Mouse (Mus musculus): Measurements from ENCODE around the gene Lrrc15. TPM values are rescaled to one million over a fixed set of nuclear protein-coding genes. Genes with fewer than 3 reads are reported as not detected.
A peak's percentile ranks its signal among the peaks of the same experiment; 100 is the strongest.

Gene Lrrc15
- polyA plus RNA-seq (2015; fragmentation: Nextera tagmentation; extraction: Ambion mirVana), result 0.15 and 0.24 TPM in 2 replicates

GRCm38 (mm10) chr16:30282844-30283495 is at the start of gene Lrrc15:
Gene Lrrc15 (minus strand): TSS chr16:30283256.
- Histone ChIP-seq H3K4me1 (peaks cover 20% of the 10 kb centered on the region), H3K4me3 (peak within 1 kb of the TSS; percentile 45), H3K9ac (peak within 1 kb of the TSS; percentile 68), H3K27ac (replicated peaks) (no peak within 1 kb of the TSS), H3K4me2 (peak within 1 kb of the TSS; percentile 68), H3K27me3 (replicated peaks) (peaks cover 70% of the 10 kb centered on the region), H3K36me3 (no peaks in the 10 kb centered on the region), H3K9me3 (no peaks in the 10 kb centered on the region)
- WGBS, result 7% methylated on average over 34 of the region's 34 CpGs
- no peak for ATAC-seq (ENCODE audit: extremely low read depth, insufficient number of reproducible peaks, low FRiP score, low TSS enrichment)

- Histone ChIP-seq H3K36me3 (peaks cover 32% of the 10 kb centered on the region), H3K27me3 (replicated peaks) (peaks cover 29% of the 10 kb centered on the region), H3K4me1 (peaks cover 8% of the 10 kb centered on the region), H3K9me3 (no peaks in the 10 kb centered on the region), H3K4me3 (no peak overlapping the region), H3K9ac (no peak overlapping the region), H3K27ac (replicated peaks) (no peak overlapping the region), H3K4me2 (no peak overlapping the region)
- ATAC-seq (ENCODE audit: extremely low read depth, insufficient number of reproducible peaks, low FRiP score, low TSS enrichment), result no peak
Measured at GRCm38 (mm10) chr16:30314236-30314635, 31.2 kb upstream of the Lrrc15 start.

- H3K27ac ChIP-seq (replicated peaks), result no peak within 1 kb of the TSS
- no peaks in the 10 kb centered on the region for H3K9me3 ChIP-seq
- peaks cover 11% of the 10 kb centered on the region for H3K36me3 ChIP-seq
- peak within 1 kb of the TSS; percentile 68 for H3K4me3 ChIP-seq
- H3K9ac ChIP-seq, result peak within 1 kb of the TSS; percentile 76; the same call in 1 of the 2 replicates
- H3K27me3 ChIP-seq (replicated peaks), result peaks cover 65% of the 10 kb centered on the region
- ATAC-seq (ENCODE audit: extremely low read depth, insufficient number of reproducible peaks, low FRiP score, low TSS enrichment), result no peak
- H3K4me2 ChIP-seq, result peak within 1 kb of the TSS; percentile 99
- H3K4me1 ChIP-seq, result peaks cover 20% of the 10 kb centered on the region
Measured at GRCm38 (mm10) chr16:30310647-30311046, 27.6 kb upstream of the Lrrc15 start, which contains the start of gene Gp5. Gene Gp5 (minus strand): TSS chr16:30310779.

- Histone ChIP-seq H3K27me3 (replicated peaks) (peaks cover 69% of the 10 kb centered on the region), H3K36me3 (peaks cover 8% of the 10 kb centered on the region), H3K4me1 (peaks cover 20% of the 10 kb centered on the region), H3K9me3 (no peaks in the 10 kb centered on the region), H3K9ac (no peak overlapping the region), H3K4me2 (0 out of 2 replicates have a peak overlapping the region, but pooled peaks have one; percentile 99), H3K27ac (replicated peaks) (no peak overlapping the region), H3K4me3 (no peak overlapping the region)
- ATAC-seq (ENCODE audit: extremely low read depth, insufficient number of reproducible peaks, low FRiP score, low TSS enrichment), result no peak
- 59% methylated on average over 8 of the region's 8 CpGs for WGBS
Measured at GRCm38 (mm10) chr16:30310171-30310515, 27.1 kb upstream of the Lrrc15 start.

- WGBS, result 5% methylated on average over 34 of the region's 34 CpGs
- peaks cover 20% of the 10 kb centered on the region for H3K4me1 ChIP-seq
- peaks cover 2% of the 10 kb centered on the region for H3K36me3 ChIP-seq
- H3K27ac ChIP-seq (replicated peaks), result no peak overlapping the region
- peaks cover 73% of the 10 kb centered on the region for H3K27me3 ChIP-seq (replicated peaks)
- peak overlapping the region; percentile 76; the same call in 1 of the 2 replicates for H3K9ac ChIP-seq
- peak overlapping the region; percentile 68 for H3K4me3 ChIP-seq
- peak overlapping the region; percentile 99 for H3K4me2 ChIP-seq
- no peak for ATAC-seq (ENCODE audit: extremely low read depth, insufficient number of reproducible peaks, low FRiP score, low TSS enrichment)
- no peaks in the 10 kb centered on the region for H3K9me3 ChIP-seq
Measured at GRCm38 (mm10) chr16:30309395-30310170, 26.5 kb upstream of the Lrrc15 start.

- Histone ChIP-seq H3K4me2 (peak overlapping the region; percentile 99), H3K4me1 (peaks cover 20% of the 10 kb centered on the region), H3K9me3 (no peaks in the 10 kb centered on the region), H3K27me3 (replicated peaks) (peaks cover 81% of the 10 kb centered on the region), H3K9ac (peak overlapping the region; percentile 76), H3K36me3 (peaks cover 2% of the 10 kb centered on the region), H3K4me3 (peak overlapping the region; percentile 68), H3K27ac (replicated peaks) (no peak overlapping the region)
- under 1% methylated on average over 72 of the region's 72 CpGs for WGBS
- ATAC-seq (ENCODE audit: extremely low read depth, insufficient number of reproducible peaks, low FRiP score, low TSS enrichment), result no peak
Measured at GRCm38 (mm10) chr16:30308616-30309394, 25.7 kb upstream of the Lrrc15 start.

GRCm38 (mm10) chr16:30307961-30308615 is 25.0 kb upstream of the Lrrc15 start:
- WGBS, result 14% methylated on average over 29 of the region's 29 CpGs
- peaks cover 88% of the 10 kb centered on the region for H3K27me3 ChIP-seq (replicated peaks)
- peak overlapping the region; percentile 99 for H3K4me2 ChIP-seq
- peak overlapping the region; percentile 68 for H3K4me3 ChIP-seq
- no peak for ATAC-seq (ENCODE audit: extremely low read depth, insufficient number of reproducible peaks, low FRiP score, low TSS enrichment)
- H3K9ac ChIP-seq, result peak overlapping the region; percentile 76
- no peaks in the 10 kb centered on the region for H3K9me3 ChIP-seq
- no peak overlapping the region for H3K27ac ChIP-seq (replicated peaks)
- H3K4me1 ChIP-seq, result peaks cover 20% of the 10 kb centered on the region
- H3K36me3 ChIP-seq, result peaks cover 2% of the 10 kb centered on the region

- H3K4me1 ChIP-seq, result peaks cover 20% of the 10 kb centered on the region
- H3K4me2 ChIP-seq, result no peak overlapping the region
- no peak overlapping the region for H3K4me3 ChIP-seq
- no peak overlapping the region for H3K9ac ChIP-seq
- H3K36me3 ChIP-seq, result no peaks in the 10 kb centered on the region
- H3K27me3 ChIP-seq (replicated peaks), result peaks cover 94% of the 10 kb centered on the region
- WGBS, result 45% methylated on average over 12 of the region's 12 CpGs
- ATAC-seq (ENCODE audit: extremely low read depth, insufficient number of reproducible peaks, low FRiP score, low TSS enrichment), result no peak
- H3K27ac ChIP-seq (replicated peaks), result no peak overlapping the region
- no peaks in the 10 kb centered on the region for H3K9me3 ChIP-seq
Measured at GRCm38 (mm10) chr16:30307306-30307705, 24.2 kb upstream of the Lrrc15 start.

- WGBS, result 77% methylated on average over 4 of the region's 4 CpGs
- H3K36me3 ChIP-seq, result no peaks in the 10 kb centered on the region
- H3K27me3 ChIP-seq (replicated peaks), result peaks cover 96% of the 10 kb centered on the region
- peaks cover 20% of the 10 kb centered on the region for H3K4me1 ChIP-seq
- ATAC-seq (ENCODE audit: extremely low read depth, insufficient number of reproducible peaks, low FRiP score, low TSS enrichment), result no peak
- no peak overlapping the region for H3K4me3 ChIP-seq
- H3K4me2 ChIP-seq, result no peak overlapping the region
- no peak overlapping the region for H3K9ac ChIP-seq
- no peak overlapping the region for H3K27ac ChIP-seq (replicated peaks)
- no peaks in the 10 kb centered on the region for H3K9me3 ChIP-seq
Measured at GRCm38 (mm10) chr16:30306102-30306501, 23.0 kb upstream of the Lrrc15 start.

GRCm38 (mm10) chr16:30304236-30304635 is 21.2 kb upstream of the Lrrc15 start:
- Histone ChIP-seq H3K4me2 (no peak overlapping the region), H3K36me3 (no peaks in the 10 kb centered on the region), H3K27ac (replicated peaks) (no peak overlapping the region), H3K4me3 (no peak overlapping the region), H3K27me3 (replicated peaks) (peaks cover 89% of the 10 kb centered on the region), H3K9me3 (no peaks in the 10 kb centered on the region), H3K9ac (no peak overlapping the region), H3K4me1 (peaks cover 12% of the 10 kb centered on the region)
- WGBS, result 50% methylated on average over 5 of the region's 5 CpGs
- no peak for ATAC-seq (ENCODE audit: extremely low read depth, insufficient number of reproducible peaks, low FRiP score, low TSS enrichment)

GRCm38 (mm10) chr16:30303411-30303810 is 20.4 kb upstream of the Lrrc15 start:
- no peaks in the 10 kb centered on the region for H3K9me3 ChIP-seq
- H3K4me2 ChIP-seq, result no peak overlapping the region
- H3K27me3 ChIP-seq (replicated peaks), result peaks cover 81% of the 10 kb centered on the region
- no peak for ATAC-seq (ENCODE audit: extremely low read depth, insufficient number of reproducible peaks, low FRiP score, low TSS enrichment)
- 76% methylated on average over 2 of the region's 2 CpGs for WGBS
- no peak overlapping the region for H3K9ac ChIP-seq
- no peak overlapping the region for H3K4me3 ChIP-seq
- no peaks in the 10 kb centered on the region for H3K36me3 ChIP-seq
- peaks cover 4% of the 10 kb centered on the region for H3K4me1 ChIP-seq
- H3K27ac ChIP-seq (replicated peaks), result no peak overlapping the region
